Mouse (Mus musculus): Measurements from ENCODE around the gene Lekr1.

Lekr1 gene

DNA sequence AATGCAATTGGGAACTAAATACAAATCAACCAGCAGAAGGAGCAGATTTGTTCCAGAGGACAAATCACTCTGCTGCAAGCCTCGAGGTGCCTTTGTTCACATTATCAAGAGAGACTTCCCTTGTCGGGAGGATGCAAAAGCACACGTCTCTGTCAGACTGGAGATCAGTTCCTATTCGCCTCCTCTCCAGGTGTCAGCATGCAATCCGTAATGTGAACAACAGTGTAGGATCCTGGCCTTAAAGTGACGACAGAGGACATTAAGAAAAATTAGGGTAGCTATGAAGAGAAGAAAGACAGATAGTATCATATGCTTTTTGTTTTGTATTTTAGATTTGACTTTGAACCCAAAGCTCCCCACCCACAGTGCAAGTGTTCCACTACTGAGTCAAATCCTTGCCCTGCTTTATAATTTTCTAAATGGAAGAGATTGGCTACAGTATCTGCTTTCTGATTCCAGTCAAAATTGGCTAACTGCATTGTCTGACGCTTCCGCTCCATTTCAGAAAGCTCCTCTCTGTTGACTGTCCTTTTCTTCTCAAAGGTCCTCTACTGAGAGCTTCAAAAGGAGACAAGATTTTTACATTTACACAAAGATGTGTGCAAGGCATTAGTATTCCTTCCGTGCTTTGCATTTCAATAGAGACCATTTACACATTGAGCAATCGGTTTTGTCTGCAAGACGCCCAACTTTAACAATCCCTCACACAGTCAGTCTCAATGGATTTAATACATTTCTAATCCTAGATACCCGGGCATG is 8.9 kb upstream of the Lekr1 start:
- DNase-seq (ENCODE audit: low spot score): no peak

DNA sequence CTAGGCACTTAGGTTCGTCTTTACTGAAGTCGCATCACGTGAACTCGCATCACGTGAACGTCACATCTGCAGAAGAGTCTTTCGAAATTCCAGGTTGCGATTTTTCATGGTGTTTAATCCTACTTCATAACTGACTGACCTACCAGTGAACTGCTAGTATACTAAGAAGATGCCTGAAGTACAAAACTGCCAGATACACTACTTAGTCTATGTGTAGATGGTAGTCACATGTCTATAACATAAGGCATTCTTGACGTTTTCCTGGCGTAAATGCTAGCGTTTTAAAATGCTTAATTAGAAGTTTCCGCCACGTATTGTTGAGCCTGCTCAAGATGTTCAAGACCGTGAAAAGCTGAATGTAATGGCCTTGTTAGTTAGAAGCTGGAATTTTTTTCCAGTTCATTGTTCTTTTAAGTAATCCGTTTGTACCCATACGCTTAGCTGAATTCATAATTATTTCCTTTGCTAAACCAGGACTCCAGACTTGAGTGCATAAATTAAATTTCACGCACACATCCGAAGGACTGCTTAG is 7.9 kb upstream of the Lekr1 start:
- no peak for DNase-seq (ENCODE audit: low spot score)

GRCm38 (mm10) chr3:65658721-65659619 is 7.1 kb upstream of the Lekr1 start:
- peak; percentile 48 for DNase-seq (ENCODE audit: low spot score)

GRCm38 (mm10) chr3:65659620-65659932 is 6.5 kb upstream of the Lekr1 start:
- no peak for DNase-seq (ENCODE audit: low spot score)

DNA sequence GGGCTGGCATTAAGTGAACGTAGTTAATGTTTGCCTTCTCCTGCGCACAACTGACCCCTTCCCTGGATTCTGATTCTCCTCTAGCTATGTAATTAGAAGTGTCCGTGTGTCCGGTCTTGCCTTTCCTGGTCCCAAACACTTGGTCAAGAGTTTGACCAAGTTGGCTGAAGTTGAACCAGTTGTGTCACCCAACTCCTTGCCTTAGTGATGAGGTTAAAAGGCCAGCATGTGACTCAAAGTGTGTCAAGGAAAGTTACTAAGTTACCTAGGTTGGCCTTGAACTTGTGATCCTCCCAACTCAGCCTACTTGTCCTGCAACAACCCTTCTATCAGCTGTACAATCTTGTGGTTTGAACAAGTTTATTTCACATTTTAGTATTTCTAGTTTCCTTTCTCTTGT is 5.7 kb upstream of the Lekr1 start:
- DNase-seq (ENCODE audit: low spot score): no peak

- DNase-seq (ENCODE audit: low spot score): no peak
Observed at GRCm38 (mm10) chr3:65661731-65662130, 4.3 kb upstream of the Lekr1 start.

GRCm38 (mm10) chr3:65663176-65663575 is 2.9 kb upstream of the Lekr1 start:
- no peak for DNase-seq (ENCODE audit: low spot score)

DNA sequence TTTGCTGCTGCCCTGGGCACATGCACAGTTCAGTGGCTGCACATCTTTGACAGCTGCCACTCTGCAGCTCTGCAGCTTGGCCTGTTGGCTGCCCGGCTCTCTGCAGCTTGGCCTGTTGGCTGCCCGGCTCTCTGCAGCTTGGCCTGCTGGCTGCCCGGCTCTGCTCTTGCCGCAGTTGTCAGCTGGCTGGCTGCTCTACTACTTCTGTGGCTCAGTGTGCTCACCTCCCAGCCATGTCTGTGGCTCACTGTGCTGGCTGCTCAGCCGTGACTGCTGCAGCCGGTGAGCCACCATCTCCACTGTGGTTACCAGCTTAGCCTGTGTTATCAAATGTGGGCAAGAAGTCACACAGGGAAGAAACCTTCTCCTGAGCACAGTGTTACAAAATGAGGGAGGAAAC is 4.2 kb downstream of the Lekr1 start:
- DNase-seq (ENCODE audit: low spot score): peak; percentile 29

- DNase-seq (ENCODE audit: low spot score): no peak
Observed at GRCm38 (mm10) chr3:65673725-65674124, 7.7 kb downstream of the Lekr1 start.

DNA sequence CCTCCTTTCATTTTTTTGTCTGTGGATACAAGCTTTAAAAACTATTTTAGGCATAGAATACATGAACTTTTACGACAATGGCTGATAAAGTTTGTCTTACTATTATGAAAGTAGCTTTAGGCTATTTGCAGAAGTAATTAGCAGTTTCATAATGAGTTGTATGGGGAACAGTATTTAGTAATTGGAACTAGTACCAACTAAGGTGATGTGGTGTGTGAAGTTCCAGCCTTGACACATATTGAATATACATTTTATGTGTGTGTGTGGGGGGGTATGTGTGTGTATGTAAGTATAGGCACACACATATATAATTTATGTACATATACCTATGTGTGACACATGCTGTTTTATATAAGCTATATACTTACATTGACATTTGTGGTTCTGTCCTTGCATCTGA is 14.6 kb downstream of the Lekr1 start:
- no peak for DNase-seq (ENCODE audit: low spot score)

GRCm38 (mm10) chr3:65689705-65690104 is 23.7 kb downstream of the Lekr1 start:
- no peak for DNase-seq (ENCODE audit: low spot score)

- DNase-seq (ENCODE audit: low spot score): no peak
Observed at GRCm38 (mm10) chr3:65690850-65691249, 24.8 kb downstream of the Lekr1 start.

DNA sequence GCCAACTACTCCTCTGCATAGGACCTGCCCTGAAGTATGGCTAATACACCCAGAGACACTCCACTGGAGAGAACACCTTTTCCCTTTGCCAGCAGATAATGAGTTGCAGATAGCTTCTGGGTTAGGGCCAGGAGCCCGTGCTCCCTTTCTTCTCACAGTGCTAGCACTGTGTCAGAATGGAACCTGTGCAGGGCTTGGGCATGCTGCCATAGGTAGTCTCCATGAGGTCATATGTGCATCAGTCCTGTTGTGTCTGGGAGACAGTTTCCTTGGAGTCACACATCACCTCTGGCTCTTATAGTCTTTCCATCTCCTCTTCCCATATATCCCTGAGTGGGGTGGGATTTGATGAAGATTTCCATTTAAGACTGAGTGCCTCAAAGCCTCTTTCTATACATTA is 33.7 kb downstream of the Lekr1 start:
- DNase-seq (ENCODE audit: low spot score): no peak

DNA sequence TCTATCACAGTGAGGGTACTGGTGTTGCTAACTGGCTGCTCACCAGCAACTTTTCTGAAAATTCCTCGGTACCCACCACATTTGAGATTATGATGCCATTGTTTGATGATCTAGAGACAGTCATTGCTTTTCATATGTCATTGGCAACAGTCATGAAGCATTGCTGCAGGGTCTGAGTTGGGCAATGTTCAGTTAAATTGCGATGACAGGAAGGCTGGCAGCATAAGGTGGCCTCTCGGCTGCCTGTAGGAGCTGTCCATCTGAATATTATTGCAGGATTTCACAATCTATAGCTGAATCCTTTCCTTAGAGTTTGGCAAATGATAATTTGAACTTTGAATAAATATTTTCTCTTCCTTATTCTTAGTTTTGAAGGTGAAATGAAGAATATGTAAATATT is 48.3 kb downstream of the Lekr1 start:
- peak; percentile 26 for DNase-seq (ENCODE audit: low spot score)

- DNase-seq (ENCODE audit: low spot score): no peak
Observed at GRCm38 (mm10) chr3:65717406-65717805, 51.4 kb downstream of the Lekr1 start.

DNA sequence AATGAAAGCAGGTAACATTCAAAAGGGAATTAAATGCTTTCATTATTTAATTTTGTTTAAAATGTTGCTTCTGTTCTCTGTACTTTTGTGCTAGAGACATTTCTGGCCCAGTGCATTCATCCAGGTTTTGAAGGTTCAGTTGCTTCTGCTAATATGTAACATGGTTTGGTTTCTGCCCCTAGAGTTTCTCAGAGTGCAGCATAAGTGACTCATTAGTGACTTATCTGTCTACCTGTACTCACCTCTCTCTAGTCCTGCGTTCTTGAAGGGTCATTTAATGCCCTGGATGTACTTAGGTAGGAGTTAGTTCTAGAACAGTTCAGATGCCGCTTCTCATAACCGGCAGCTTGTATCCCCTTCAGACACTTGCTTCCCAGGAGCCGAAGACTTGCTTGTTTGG is 56.9 kb downstream of the Lekr1 start:
- no peak for DNase-seq (ENCODE audit: low spot score)

DNA sequence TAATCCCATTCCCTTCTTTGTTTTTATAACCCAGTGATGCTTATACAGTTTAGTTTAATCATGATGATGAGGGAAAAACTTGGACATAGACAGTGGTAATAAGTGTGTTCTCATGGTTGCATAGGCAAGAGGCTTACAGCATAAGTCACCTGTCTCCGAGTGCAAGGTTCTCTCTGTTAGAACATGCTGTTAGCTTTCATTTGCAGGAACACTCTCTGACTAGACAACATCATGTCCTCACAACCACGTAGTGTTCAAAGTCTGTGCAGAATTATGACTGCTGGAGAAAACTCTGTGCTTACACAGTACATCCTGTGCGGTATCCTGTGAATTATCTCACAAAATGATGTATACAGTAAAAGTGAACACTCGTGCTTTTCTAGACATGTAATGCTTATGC is 57.6 kb downstream of the Lekr1 start:
- no peak for DNase-seq (ENCODE audit: low spot score)

DNA sequence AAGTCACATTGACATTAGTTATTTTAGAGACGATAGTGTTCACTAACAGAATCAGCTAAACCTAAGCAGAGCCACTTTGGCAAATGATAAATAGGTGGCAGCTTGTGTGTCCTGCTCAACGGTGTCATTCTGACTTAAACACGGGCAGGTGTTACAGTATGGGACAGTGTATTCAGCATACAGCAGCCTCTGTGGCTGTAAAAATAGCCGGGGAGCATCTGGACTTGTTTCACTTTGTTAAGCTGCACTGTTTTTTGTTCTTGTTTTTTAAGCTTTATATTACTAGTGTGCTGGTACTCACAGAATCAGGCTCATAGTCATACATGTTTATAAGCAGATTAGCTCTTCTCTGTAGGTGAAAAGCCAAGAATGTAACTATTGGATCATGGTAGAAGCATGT is 71.8 kb downstream of the Lekr1 start:
- no peak for DNase-seq (ENCODE audit: low spot score)

DNA sequence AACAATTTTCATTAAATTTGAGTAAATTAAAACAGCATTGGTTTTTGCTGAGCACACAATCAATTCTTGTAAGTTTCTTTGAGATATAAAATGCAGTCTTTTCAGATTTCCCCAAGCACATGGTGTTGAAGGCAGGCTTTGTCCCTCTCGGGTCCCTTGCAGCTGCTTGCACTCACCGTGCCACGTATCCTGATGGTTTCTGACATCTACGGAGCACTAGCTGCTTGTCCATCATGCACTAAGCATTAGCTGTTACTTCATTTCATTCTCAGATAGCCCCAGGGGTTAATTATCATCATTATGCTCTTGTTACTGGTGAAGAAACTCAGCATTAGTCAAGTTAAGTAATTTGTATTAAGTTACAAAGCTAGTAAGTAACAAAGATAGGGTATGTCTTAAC is 78.9 kb downstream of the Lekr1 start:
- no peak for DNase-seq (ENCODE audit: low spot score)

DNA sequence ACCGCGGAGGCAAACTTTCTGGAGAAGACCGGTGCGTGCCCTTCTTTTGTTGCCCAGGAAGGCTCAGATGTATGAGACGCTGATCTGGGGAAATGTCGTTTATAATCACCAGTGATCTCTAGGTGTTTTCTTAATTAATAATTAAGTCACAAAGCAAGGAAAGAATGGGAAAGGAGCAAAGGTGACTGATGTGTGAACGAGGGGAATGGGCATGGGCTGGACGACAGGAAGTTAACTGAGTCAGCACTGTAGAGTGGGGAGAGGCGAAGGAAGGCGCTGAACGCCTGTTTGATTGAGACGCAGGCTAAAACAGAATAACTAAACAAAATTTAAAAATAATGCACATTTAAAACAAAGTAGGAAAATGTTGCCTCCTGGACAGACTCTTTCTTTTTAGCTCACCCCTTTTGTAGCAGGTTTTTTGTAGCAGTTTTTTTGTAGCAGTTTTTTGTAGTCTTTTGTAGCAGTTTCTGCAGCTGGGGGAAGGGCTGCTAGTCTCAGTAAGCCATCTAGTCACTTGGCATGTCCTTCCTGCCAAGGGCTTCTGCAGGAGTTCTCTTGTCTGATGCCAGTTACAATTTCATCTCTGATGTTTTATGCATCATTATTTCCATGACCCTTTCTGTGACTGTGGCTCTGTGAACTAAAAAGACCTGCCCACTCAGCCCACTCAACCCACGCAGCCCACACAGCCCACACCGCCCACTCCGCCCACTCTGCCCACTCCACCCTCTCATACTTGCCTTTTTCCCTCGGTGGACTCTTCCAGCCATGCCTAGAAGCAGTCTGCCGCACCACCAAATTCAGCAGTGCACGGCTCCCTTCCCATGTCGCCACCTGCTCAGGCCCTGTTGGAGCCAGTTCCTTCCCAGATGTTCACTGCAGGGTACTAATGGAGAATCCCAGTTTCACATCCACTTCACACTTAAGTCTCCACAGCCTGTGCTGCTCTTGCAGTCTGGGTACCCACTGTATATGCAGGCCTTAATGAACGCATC is 98.8 kb downstream of the Lekr1 start:
- no peak for DNase-seq (ENCODE audit: low spot score)

DNA sequence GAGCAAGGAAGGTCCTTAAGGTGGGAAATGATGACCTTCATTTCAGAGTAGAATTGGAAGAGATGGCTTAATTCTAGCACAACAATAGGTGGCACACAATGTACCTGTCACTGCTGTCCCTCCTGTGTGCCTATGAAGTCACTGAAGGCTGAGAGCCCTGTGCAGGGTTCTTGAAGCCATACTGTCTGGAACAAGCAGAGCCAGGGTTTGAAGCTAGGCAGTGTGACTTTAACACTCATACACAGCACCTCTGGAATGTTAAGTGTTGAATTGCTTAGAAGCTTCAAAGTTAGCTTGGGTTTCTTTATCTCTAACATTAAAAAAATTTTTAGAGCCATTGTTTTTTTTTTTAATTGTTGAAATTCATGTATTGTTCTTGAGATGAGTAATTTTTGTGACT is 100.4 kb downstream of the Lekr1 start:
- no peak for DNase-seq (ENCODE audit: low spot score)

Measured in adipocyte (in vitro differentiated cells).